In genomic region chr6:52795029-52795841, GRCm38 (mm10) we compare ENCODE assay signal across 10 mouse cellular contexts.
A peak's percentile ranks its signal among the peaks of the same experiment; 100 is the strongest.
DNase-seq lines count a peak whose midpoint lies in the region; ATAC-seq and TF ChIP-seq lines count a peak whose summit lies in the region.
"Had no signal": no experiment of that assay in that cellular context is flagged by ENCODE, and none has a peak within 500 bp of the region (broad histone marks: within the 10 kb centered on the region; RNA-seq: fewer than 3 reads in every experiment).

No protein-coding gene starts in this region.

- H3K36me3 ChIP-seq in kidney, postnatal 0 days (ENCODE audit: insufficient read depth, low read length): no peaks in the 10 kb centered on the region
- no peaks in the 10 kb centered on the region for H3K36me3 ChIP-seq in limb, embryonic 10.5 days
- H3K36me3 ChIP-seq: liver, embryonic 13.5 days had no signal

- peaks cover 17% of the 10 kb centered on the region; the same call in 1 of the 2 replicates for H3K4me1 ChIP-seq in kidney, postnatal 0 days (replicated peaks; ENCODE audit: insufficient read depth, low read length)
- peaks cover 63% of the 10 kb centered on the region for H3K4me1 ChIP-seq in limb, embryonic 10.5 days

- 30% methylated on average over 16 of the region's 16 CpGs for WGBS in kidney, postnatal 0 days
- 55% methylated on average over 16 of the region's 16 CpGs for WGBS in limb, embryonic 10.5 days

- no peak overlapping the region for H3K9ac ChIP-seq in kidney, postnatal 0 days (ENCODE audit: low read depth, low read length)
- H3K9ac ChIP-seq: liver, embryonic 13.5 days had no signal

- H3K4me3 ChIP-seq in kidney, postnatal 0 days (replicated peaks; ENCODE audit: low read depth, low read length): no peak overlapping the region
- H3K4me3 ChIP-seq in limb, embryonic 10.5 days: no peak overlapping the region
- H3K4me3 ChIP-seq: liver, embryonic 13.5 days had no signal

- TF ChIP-seq CTCF in kidney, postnatal 0 days (IDR thresholded peaks at IDR 0.05; ENCODE audit: low read depth): no peak
- no peak for TF ChIP-seq CTCF in brain, embryonic 14.5 days (IDR thresholded peaks at IDR 0.05; ENCODE audit: borderline replicate concordance, extremely low read depth, insufficient read depth, insufficient read length)

- no peak for TF ChIP-seq POLR2A in brain, embryonic 14.5 days (IDR thresholded peaks at IDR 0.05; ENCODE audit: borderline replicate concordance, extremely low read depth, insufficient read depth, insufficient read length, poor library complexity, severe bottlenecking)

- no peak for DNase-seq in frontal cortex, postnatal 10 days (ENCODE audit: low spot score in 2 of 2)
- peak; percentile 59 for DNase-seq in kidney, postnatal 0 days (ENCODE audit: low spot score)
- no peak for DNase-seq in kidney, postnatal 14 days
- peak; percentile 91 for DNase-seq in brain, embryonic 14.5 days (ENCODE audit: low read depth)
- no peak for DNase-seq in limb, embryonic 10.5 days (ENCODE audit: low spot score)
- DNase-seq in adrenal gland, adult 18-20 months (ENCODE audit: low spot score in 2 of 2): no peak
- DNase-seq: liver, embryonic 13.5 days had no signal

- no peaks in the 10 kb centered on the region for H3K27me3 ChIP-seq in kidney, postnatal 0 days (ENCODE audit: insufficient read depth, low read length)
- H3K27me3 ChIP-seq in limb, embryonic 10.5 days (ENCODE audit: low read depth, poor library complexity, severe bottlenecking): peaks cover 10% of the 10 kb centered on the region; the same call in 1 of the 2 replicates
- H3K27me3 ChIP-seq: liver, embryonic 13.5 days had no signal

- H3K27ac ChIP-seq in kidney, postnatal 0 days: peak overlapping the region; percentile 42; the same call in 1 of the 2 replicates
- H3K27ac ChIP-seq in limb, embryonic 10.5 days: peak overlapping the region; percentile 76
- H3K27ac ChIP-seq: liver, embryonic 13.5 days had no signal

- H3K9me3 ChIP-seq in kidney, postnatal 0 days (replicated peaks; ENCODE audit: low read length): 0 out of 2 replicates have a peak, but pooled peaks cover 4% of the 10 kb centered on the region
- H3K9me3 ChIP-seq in limb, embryonic 10.5 days (replicated peaks): no peaks in the 10 kb centered on the region
- H3K9me3 ChIP-seq: liver, embryonic 13.5 days had no signal

- peak overlapping the region; percentile 31; the same call in 1 of the 2 replicates for H3K4me2 ChIP-seq in kidney, postnatal 0 days (ENCODE audit: low read length)
- H3K4me2 ChIP-seq: liver, embryonic 13.5 days had no signal

- peak; percentile 53 for ATAC-seq in frontal cortex, adult (ENCODE audit: low TSS enrichment)
- ATAC-seq in kidney, postnatal 0 days (replicated peaks; ENCODE audit: low FRiP score, low read depth): no peak
- no peak for ATAC-seq in megakaryocyte progenitor cell, adult 5-6 weeks (replicated peaks; ENCODE audit: poor library complexity)
- ATAC-seq: inflammation-experienced regulatory T-cells, adult 6 months had no signal

Comparison
In these comparisons a context has a peak if more than half of its experiments do, and no peak if none do; other contexts are left out.
1. DNase-seq: peak in kidney, postnatal 0 days (single experiment) and brain, embryonic 14.5 days (single experiment); none in frontal cortex, postnatal 10 days (0 of 2), kidney, postnatal 14 days (single experiment), limb, embryonic 10.5 days (single experiment) and adrenal gland, adult 18-20 months (0 of 2).